Mouse (Mus musculus): ENCODE data around the gene Prrg3. TPM values are rescaled to one million over a fixed set of nuclear protein-coding genes. Genes with fewer than 3 reads are reported as not detected.
"Not testable (repeated sequence)": the region's sequence is repeated elsewhere in the genome, so short reads cannot be mapped to it uniquely, and the experiment has no call there.

Prrg3 gene
- 22.6 and 25.3 TPM in 2 replicates for polyA plus RNA-seq (2015; fragmentation: Nextera tagmentation; extraction: Ambion mirVana)

DNA sequence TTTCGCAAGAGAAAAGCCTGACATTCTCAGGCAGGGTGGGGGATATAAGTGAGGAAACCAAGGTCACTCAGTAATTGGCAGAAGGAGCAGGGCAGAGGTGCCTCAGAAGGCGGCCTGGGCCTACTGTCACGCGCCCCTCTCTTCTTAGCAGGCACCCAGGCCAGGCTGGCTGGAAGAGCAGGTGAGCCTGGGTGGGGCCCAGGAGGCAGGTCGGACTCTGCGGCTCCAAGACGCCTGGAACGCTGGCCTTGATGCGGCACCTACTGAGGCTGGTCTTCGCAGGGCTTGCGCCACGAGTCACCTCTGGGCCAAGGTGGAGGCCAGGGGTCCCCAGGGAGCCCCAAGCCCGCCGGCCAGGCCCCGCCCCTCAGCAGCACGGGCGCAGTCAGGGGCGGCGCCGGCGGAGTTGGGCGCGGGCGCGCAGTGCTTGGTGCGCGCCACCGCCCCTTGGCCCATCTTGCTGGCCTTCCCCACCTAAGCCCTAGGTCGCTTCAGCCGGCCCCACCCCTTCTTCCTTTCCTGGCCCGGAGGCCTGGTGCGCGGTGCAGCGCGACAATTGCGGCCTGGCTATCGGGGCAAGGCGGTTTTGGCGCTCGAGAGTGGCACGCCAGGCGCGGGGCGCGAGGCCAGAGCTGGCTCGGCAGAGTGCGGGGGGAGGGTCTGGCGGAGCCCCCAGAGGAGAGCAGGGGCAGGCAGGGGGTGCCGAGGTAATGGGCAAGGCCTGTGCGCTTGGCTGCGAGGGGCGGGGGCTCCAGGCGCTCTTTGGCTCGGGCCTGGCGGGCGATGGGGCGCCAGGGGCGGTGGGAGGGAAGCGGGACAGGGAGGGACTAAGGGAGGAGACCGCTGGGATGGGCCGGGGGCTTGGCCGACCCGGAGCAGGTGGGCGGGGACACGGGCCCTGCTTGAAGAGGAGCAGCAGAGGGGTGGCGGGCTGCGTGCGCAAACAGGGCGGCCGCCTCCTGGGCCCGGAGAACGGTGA, at the start of gene Prrg3:
Prrg3 (plus strand) TSS at position 552 of the 979 bp plus-strand sequence.
- H3K4me3 ChIP-seq: peak within 1 kb of the TSS; percentile 50
- no peaks in the 10 kb centered on the region for H3K4me1 ChIP-seq
- H3K27ac ChIP-seq: peak within 1 kb of the TSS; percentile 80
- peak within 1 kb of the TSS; percentile 87 for H3K4me2 ChIP-seq
- WGBS: 12% methylated on average over 54 of the region's 72 CpGs
- ATAC-seq (ENCODE audit: borderline replicate concordance, extremely low read depth, low FRiP score, low TSS enrichment): peak; percentile 92
- H3K36me3 ChIP-seq: no peaks in the 10 kb centered on the region
- H3K9me3 ChIP-seq: no peaks in the 10 kb centered on the region
- no peaks in the 10 kb centered on the region; the same call in 1 of the 2 replicates for H3K27me3 ChIP-seq
- H3K9ac ChIP-seq: peak within 1 kb of the TSS; percentile 54

GRCm38 (mm10) chrX:71946631-71947030, 15.8 kb upstream of the Prrg3 start:
- Histone ChIP-seq H3K4me1 (no peaks in the 10 kb centered on the region), H3K4me3 (no peak overlapping the region), H3K9me3 (no peaks in the 10 kb centered on the region), H3K27ac (no peak overlapping the region), H3K4me2 (no peak overlapping the region), H3K9ac (no peak overlapping the region), H3K27me3 (no peaks in the 10 kb centered on the region), H3K36me3 (no peaks in the 10 kb centered on the region)
- 25% methylated on average over 3 of the region's 3 CpGs for WGBS
- ATAC-seq (ENCODE audit: borderline replicate concordance, extremely low read depth, low FRiP score, low TSS enrichment): no peak

DNA sequence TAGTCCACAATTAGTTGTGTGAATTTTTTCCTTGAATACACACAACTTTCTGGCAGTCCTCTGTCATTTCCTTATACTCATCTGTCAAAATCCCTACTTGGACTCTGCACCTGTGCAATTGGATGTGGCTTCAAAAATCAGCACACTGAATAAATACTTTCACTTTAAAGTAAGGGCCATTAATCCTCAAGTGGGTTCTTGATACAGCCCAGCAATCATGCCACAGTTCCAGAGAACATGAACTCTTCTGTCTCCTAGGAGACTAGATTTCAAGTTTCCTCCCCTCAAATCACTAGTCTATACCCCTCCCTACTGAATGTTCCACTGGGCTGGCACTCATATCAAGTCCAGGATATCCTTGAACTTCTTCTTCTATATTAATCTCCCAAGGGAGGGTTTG, 4.1 kb upstream of the Prrg3 start:
- Histone ChIP-seq H3K27me3 (no peaks in the 10 kb centered on the region), H3K4me1 (no peaks in the 10 kb centered on the region), H3K4me3 (no peak overlapping the region), H3K4me2 (no peak overlapping the region), H3K36me3 (no peaks in the 10 kb centered on the region), H3K27ac (0 out of 2 replicates have a peak overlapping the region, but pooled peaks have one; percentile 47), H3K9me3 (no peaks in the 10 kb centered on the region), H3K9ac (no peak overlapping the region)
- no peak for ATAC-seq (ENCODE audit: borderline replicate concordance, extremely low read depth, low FRiP score, low TSS enrichment)

DNA sequence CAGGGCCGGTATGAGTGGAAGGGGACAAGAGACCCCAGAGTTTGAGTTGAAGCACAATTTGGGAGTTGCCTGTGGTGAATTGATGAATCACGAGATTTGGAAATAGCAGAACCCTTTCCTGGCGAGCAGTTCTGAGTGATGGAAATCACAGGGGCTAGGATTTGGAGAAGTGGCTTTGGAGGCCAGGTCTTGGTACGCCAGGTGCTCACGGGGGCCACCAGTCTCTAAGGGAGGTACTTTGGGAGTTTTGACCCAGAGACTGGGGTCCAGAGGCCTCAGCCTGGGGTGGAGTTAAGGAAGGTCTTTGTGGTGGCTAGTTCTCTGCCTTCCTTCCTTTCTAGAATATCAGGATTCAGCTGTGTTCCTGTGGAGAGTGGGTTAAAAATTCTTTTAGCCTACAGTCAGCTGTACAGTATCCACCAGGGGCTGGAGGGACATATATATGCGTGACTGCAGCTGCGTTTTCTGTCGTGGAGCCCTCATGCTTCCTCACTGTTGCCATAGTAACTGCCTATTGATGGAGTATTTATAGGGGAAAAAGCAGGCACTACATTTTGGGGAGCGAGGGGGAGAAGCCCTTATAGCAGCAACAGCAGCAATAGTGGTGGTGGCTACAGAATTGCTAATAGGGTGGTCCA, 970 bp downstream of the Prrg3 start:
- Histone ChIP-seq H3K4me2 (peak overlapping the region; percentile 87), H3K4me1 (no peaks in the 10 kb centered on the region), H3K27me3 (no peaks in the 10 kb centered on the region; the same call in 1 of the 2 replicates), H3K27ac (peak overlapping the region; percentile 19; the same call in 1 of the 2 replicates), H3K36me3 (no peaks in the 10 kb centered on the region), H3K4me3 (peak overlapping the region; percentile 50), H3K9me3 (no peaks in the 10 kb centered on the region), H3K9ac (peak overlapping the region; percentile 54)
- WGBS: 35% methylated on average over 9 of the region's 9 CpGs
- no peak for ATAC-seq (ENCODE audit: borderline replicate concordance, extremely low read depth, low FRiP score, low TSS enrichment)

DNA sequence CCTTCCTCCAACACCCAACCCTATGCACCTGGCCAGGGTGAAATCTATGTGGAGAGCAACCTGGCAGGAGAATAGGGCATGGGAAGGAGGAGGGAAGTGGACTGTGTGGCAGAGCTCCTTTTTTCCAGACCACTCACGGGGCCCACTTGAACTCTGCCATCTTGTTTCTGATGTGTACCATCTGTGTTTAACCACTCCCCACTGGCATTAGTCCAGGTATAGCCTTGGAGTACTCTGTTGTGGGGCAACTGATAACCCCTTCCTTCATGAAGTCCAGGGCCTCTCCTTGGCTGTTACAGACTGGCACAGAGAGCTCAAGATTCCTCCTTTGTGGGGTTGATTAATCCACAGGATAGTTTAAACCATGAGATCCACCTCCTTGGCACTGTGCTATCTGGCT, 5.8 kb downstream of the Prrg3 start:
- no peak overlapping the region for H3K4me3 ChIP-seq
- no peak for ATAC-seq (ENCODE audit: borderline replicate concordance, extremely low read depth, low FRiP score, low TSS enrichment)
- no peaks in the 10 kb centered on the region for H3K36me3 ChIP-seq
- no peak overlapping the region for H3K9ac ChIP-seq
- WGBS: 26% methylated on average over 1 of the region's 1 CpGs
- no peaks in the 10 kb centered on the region for H3K4me1 ChIP-seq
- H3K27me3 ChIP-seq: no peaks in the 10 kb centered on the region; the same call in 1 of the 2 replicates
- H3K9me3 ChIP-seq: no peaks in the 10 kb centered on the region
- no peak overlapping the region for H3K4me2 ChIP-seq
- no peak overlapping the region for H3K27ac ChIP-seq

DNA sequence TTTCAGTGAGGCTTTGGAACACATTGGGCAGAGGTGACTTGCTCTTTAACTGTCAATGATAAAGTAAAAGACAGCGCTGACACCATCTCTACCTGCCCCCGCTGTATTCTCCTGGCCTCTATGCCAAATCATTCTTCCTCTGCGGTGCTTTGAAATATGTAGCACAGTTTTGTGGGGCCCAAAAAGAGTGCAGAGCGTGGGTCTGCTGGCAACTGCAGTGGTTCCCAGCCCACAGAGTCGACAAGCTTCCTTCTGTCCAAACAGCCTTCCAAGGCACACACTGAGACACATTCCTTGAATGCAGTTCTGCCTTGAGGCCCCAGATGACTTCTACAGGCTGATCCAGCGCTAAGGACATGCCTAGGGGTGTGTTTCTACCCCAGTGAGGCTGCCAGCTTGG, 6.4 kb downstream of the Prrg3 start:
- Histone ChIP-seq H3K4me3 (no peak overlapping the region), H3K9ac (no peak overlapping the region), H3K27ac (no peak overlapping the region), H3K4me1 (no peaks in the 10 kb centered on the region), H3K36me3 (no peaks in the 10 kb centered on the region), H3K9me3 (no peaks in the 10 kb centered on the region), H3K4me2 (no peak overlapping the region), H3K27me3 (no peaks in the 10 kb centered on the region; the same call in 1 of the 2 replicates)
- 77% methylated on average over 6 of the region's 6 CpGs for WGBS
- ATAC-seq (ENCODE audit: borderline replicate concordance, extremely low read depth, low FRiP score, low TSS enrichment): no peak

- Histone ChIP-seq H3K4me3 (no peak overlapping the region), H3K9me3 (no peaks in the 10 kb centered on the region), H3K36me3 (no peaks in the 10 kb centered on the region), H3K4me1 (no peaks in the 10 kb centered on the region), H3K9ac (no peak overlapping the region), H3K4me2 (no peak overlapping the region), H3K27ac (no peak overlapping the region), H3K27me3 (no peaks in the 10 kb centered on the region)
- ATAC-seq (ENCODE audit: borderline replicate concordance, extremely low read depth, low FRiP score, low TSS enrichment): no peak
- WGBS: 70% methylated on average over 5 of the region's 5 CpGs
Measured at GRCm38 (mm10) chrX:71971325-71971724, 8.9 kb downstream of the Prrg3 start.

GRCm38 (mm10) chrX:71972686-71973085, 10.3 kb downstream of the Prrg3 start, which contains the start of gene Fate1:
TSS of gene Fate1 (plus strand) at chrX:71972986.
- H3K4me3 ChIP-seq: no peak within 1 kb of the TSS
- WGBS: 50% methylated on average over 2 of the region's 2 CpGs
- H3K9ac ChIP-seq: no peak within 1 kb of the TSS
- no peak for ATAC-seq (ENCODE audit: borderline replicate concordance, extremely low read depth, low FRiP score, low TSS enrichment)
- no peaks in the 10 kb centered on the region for H3K36me3 ChIP-seq
- no peaks in the 10 kb centered on the region for H3K27me3 ChIP-seq
- H3K4me1 ChIP-seq: no peaks in the 10 kb centered on the region
- H3K4me2 ChIP-seq: no peak within 1 kb of the TSS
- no peak within 1 kb of the TSS for H3K27ac ChIP-seq
- H3K9me3 ChIP-seq: no peaks in the 10 kb centered on the region

- H3K9ac ChIP-seq; H3K4me3 ChIP-seq; H3K36me3 ChIP-seq; H3K9me3 ChIP-seq; H3K27me3 ChIP-seq; H3K27ac ChIP-seq; ATAC-seq (ENCODE audit: borderline replicate concordance, extremely low read depth, low FRiP score, low TSS enrichment); H3K4me1 ChIP-seq; H3K4me2 ChIP-seq: not testable (repeated sequence)
Measured at GRCm38 (mm10) chrX:71977681-71978080, 15.3 kb downstream of the Prrg3 start.

DNA sequence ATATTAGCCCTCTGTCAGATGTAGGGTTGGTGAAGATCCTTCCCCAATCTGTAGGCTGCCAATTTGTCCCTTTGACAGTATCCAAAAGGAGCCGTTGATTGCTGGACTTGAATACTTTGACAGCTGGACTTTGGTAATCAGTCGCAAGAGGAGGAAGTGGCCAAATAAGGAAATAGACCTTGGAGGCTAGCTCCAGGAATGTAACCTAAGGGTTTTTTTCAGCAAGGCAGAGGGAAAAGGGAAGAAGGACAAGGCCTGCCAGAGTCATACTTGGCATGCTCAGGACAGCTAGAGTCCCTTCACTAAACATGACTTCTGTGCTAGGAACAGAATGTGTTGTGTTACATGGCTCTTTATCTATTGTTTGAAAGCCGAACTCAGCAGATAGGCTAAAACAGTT, 18.0 kb downstream of the Prrg3 start:
- H3K9me3 ChIP-seq: no peaks in the 10 kb centered on the region
- H3K36me3 ChIP-seq: no peaks in the 10 kb centered on the region
- H3K4me1 ChIP-seq: no peaks in the 10 kb centered on the region
- ATAC-seq (ENCODE audit: borderline replicate concordance, extremely low read depth, low FRiP score, low TSS enrichment): no peak
- no peak overlapping the region for H3K4me3 ChIP-seq
- no peaks in the 10 kb centered on the region for H3K27me3 ChIP-seq
- 39% methylated on average over 3 of the region's 3 CpGs for WGBS
- peak overlapping the region; percentile 15; the same call in 1 of the 2 replicates for H3K27ac ChIP-seq
- no peak overlapping the region for H3K4me2 ChIP-seq
- no peak overlapping the region for H3K9ac ChIP-seq

- no peaks in the 10 kb centered on the region for H3K36me3 ChIP-seq
- H3K4me1 ChIP-seq: no peaks in the 10 kb centered on the region
- H3K27ac ChIP-seq: peak overlapping the region; percentile 10; the same call in 1 of the 2 replicates
- H3K4me2 ChIP-seq: no peak overlapping the region
- H3K9me3 ChIP-seq: no peaks in the 10 kb centered on the region
- no peak overlapping the region for H3K9ac ChIP-seq
- H3K27me3 ChIP-seq: no peaks in the 10 kb centered on the region
- no peak for ATAC-seq (ENCODE audit: borderline replicate concordance, extremely low read depth, low FRiP score, low TSS enrichment)
- 72% methylated on average over 2 of the region's 2 CpGs for WGBS
- no peak overlapping the region for H3K4me3 ChIP-seq
Measured at GRCm38 (mm10) chrX:71981322-71981721, 18.9 kb downstream of the Prrg3 start.

DNA sequence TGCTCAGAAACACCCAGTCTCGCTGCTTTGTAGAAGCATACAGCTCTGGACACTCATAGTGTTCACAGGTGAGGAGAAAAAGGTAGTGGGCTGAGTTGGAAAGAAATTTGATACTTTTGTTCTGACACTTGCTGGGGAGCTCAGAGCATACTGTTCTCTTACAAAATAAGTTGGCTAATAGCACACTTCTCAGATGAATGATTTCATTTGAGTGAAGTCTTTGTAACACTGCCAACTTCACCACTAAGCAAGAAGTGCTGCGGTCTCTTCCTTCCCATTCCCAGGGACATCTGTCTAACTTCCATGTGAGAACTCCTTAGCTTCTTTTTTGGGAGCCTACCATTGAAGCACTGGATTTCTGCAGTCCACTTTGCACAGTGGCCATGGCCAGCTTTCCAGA, 20.8 kb downstream of the Prrg3 start:
- Histone ChIP-seq H3K4me3 (no peak overlapping the region), H3K36me3 (no peaks in the 10 kb centered on the region), H3K9ac (no peak overlapping the region), H3K4me2 (no peak overlapping the region), H3K4me1 (no peaks in the 10 kb centered on the region), H3K27me3 (no peaks in the 10 kb centered on the region), H3K27ac (no peak overlapping the region), H3K9me3 (no peaks in the 10 kb centered on the region)
- ATAC-seq (ENCODE audit: borderline replicate concordance, extremely low read depth, low FRiP score, low TSS enrichment): no peak
- 31% methylated on average over 2 of the region's 2 CpGs for WGBS

Data from lung, embryonic 15.5 days (tissue).